Comparison of ENCODE assay signal across 35 mouse cellular contexts in genomic region chr11:3242395-3242794, GRCm38 (mm10).
"Had no signal": no experiment of that assay in that cellular context is flagged by ENCODE, and none has a peak within 500 bp of the region (broad histone marks: within the 10 kb centered on the region; RNA-seq: fewer than 3 reads in every experiment).

No protein-coding gene starts in this region.

- H3K4me3 ChIP-seq: heart, embryonic 10.5 days; heart, embryonic 13.5 days; heart, embryonic 15.5 days; hindbrain, embryonic 10.5 days; hindbrain, embryonic 12.5 days; hindbrain, embryonic 13.5 days; hindbrain, embryonic 15.5 days; intestine, embryonic 15.5 days; kidney, embryonic 15.5 days; layer of hippocampus, adult 2 months; left cerebral cortex, adult 2 months had no signal

- H3K27me3 ChIP-seq: heart, embryonic 13.5 days; heart, embryonic 15.5 days; hindbrain, embryonic 12.5 days; hindbrain, embryonic 13.5 days; hindbrain, embryonic 15.5 days; intestine, embryonic 15.5 days; kidney, embryonic 15.5 days had no signal

- H3K4me2 ChIP-seq: heart, embryonic 11.5 days; heart, embryonic 13.5 days; heart, embryonic 15.5 days; hindbrain, embryonic 12.5 days; hindbrain, embryonic 13.5 days; hindbrain, embryonic 14.5 days; hindbrain, embryonic 15.5 days; intestine, embryonic 15.5 days; kidney, embryonic 15.5 days had no signal

- H3K9me3 ChIP-seq: heart, embryonic 10.5 days; heart, embryonic 15.5 days; hindbrain, embryonic 13.5 days; hindbrain, embryonic 15.5 days; kidney, embryonic 15.5 days had no signal

- ATAC-seq: hindbrain, embryonic 16.5 days; hindbrain, postnatal 0 days; inflammation-experienced regulatory T-cells, adult 6 months; intestine, embryonic 15.5 days; intestine, embryonic 16.5 days; intestine, postnatal 0 days had no signal

- H3K9ac ChIP-seq: heart, embryonic 13.5 days; heart, embryonic 15.5 days; hindbrain, embryonic 12.5 days; hindbrain, embryonic 13.5 days; hindbrain, embryonic 14.5 days; hindbrain, embryonic 15.5 days; intestine, embryonic 15.5 days; kidney, embryonic 15.5 days had no signal

- H3K4me1 ChIP-seq: heart, embryonic 10.5 days; heart, embryonic 15.5 days; hindbrain, embryonic 10.5 days; hindbrain, embryonic 12.5 days; hindbrain, embryonic 13.5 days; hindbrain, embryonic 15.5 days; intestine, embryonic 15.5 days; kidney, embryonic 15.5 days had no signal

- DNase-seq: heart, postnatal 10 days; heart, postnatal 14 days; heart, postnatal 36 days; heart, postnatal 4 days; kidney, adult 11 months; kidney, adult 18-20 months; kidney, adult 2 months; kidney, adult 8-10 months; kidney, adult 9 months; kidney, postnatal 10 days; kidney, postnatal 14 days; kidney, postnatal 25 days; kidney, postnatal 36 days; kidney, postnatal 4 days; layer of hippocampus, adult 9-11 months; layer of hippocampus, postnatal 36 days had no signal

- H3K27ac ChIP-seq: heart, embryonic 10.5 days; heart, embryonic 13.5 days; heart, embryonic 15.5 days; hindbrain, embryonic 10.5 days; hindbrain, embryonic 12.5 days; hindbrain, embryonic 13.5 days; hindbrain, embryonic 14.5 days; hindbrain, embryonic 15.5 days; hindbrain, postnatal 0 days; intestine, embryonic 15.5 days; kidney, embryonic 15.5 days; kidney, postnatal 0 days; layer of hippocampus, adult 2 months; left cerebral cortex, adult 2 months had no signal
